Mouse (Mus musculus): Measurements from ENCODE around the gene Dst.

Dst gene

GRCm38 (mm10) chr1:34174517-34174916 is 266.5 kb downstream of the Dst start:
- DNase-seq (ENCODE audit: low spot score in 2 of 2) = no peak

- DNase-seq (ENCODE audit: low spot score in 2 of 2) = no peak
These were observed 266.9 kb downstream of the Dst start for GRCm38 (mm10) chr1:34174961-34175360.

- no peak for DNase-seq (ENCODE audit: low spot score in 2 of 2)
These were observed 270.1 kb downstream of the Dst start for GRCm38 (mm10) chr1:34178022-34178727.

GRCm38 (mm10) chr1:34179756-34180155 is 271.7 kb downstream of the Dst start:
- no peak for DNase-seq (ENCODE audit: low spot score in 2 of 2)

- no peak for DNase-seq (ENCODE audit: low spot score in 2 of 2)
These were observed 274.6 kb downstream of the Dst start for GRCm38 (mm10) chr1:34182406-34183249.

GRCm38 (mm10) chr1:34183250-34183926 is 275.4 kb downstream of the Dst start:
- no peak for DNase-seq (ENCODE audit: low spot score in 2 of 2)

- DNase-seq (ENCODE audit: low spot score in 2 of 2) = no peak
These were observed 276.2 kb downstream of the Dst start for GRCm38 (mm10) chr1:34184266-34184665.

- DNase-seq (ENCODE audit: low spot score in 2 of 2) = no peak
These were observed 278.0 kb downstream of the Dst start for GRCm38 (mm10) chr1:34186033-34186432.

GRCm38 (mm10) chr1:34187501-34187900 is 279.5 kb downstream of the Dst start:
- no peak for DNase-seq (ENCODE audit: low spot score in 2 of 2)

- no peak for DNase-seq (ENCODE audit: low spot score in 2 of 2)
These were observed 280.8 kb downstream of the Dst start for GRCm38 (mm10) chr1:34188721-34189236.

- no peak for DNase-seq (ENCODE audit: low spot score in 2 of 2)
These were observed 281.3 kb downstream of the Dst start for GRCm38 (mm10) chr1:34189318-34189717.

GRCm38 (mm10) chr1:34189970-34190369 is 281.9 kb downstream of the Dst start:
- peak in 1 of 2 experiments; percentile 44 for DNase-seq (ENCODE audit: low spot score in 2 of 2)

GRCm38 (mm10) chr1:34192174-34192573 is 284.1 kb downstream of the Dst start:
- no peak for DNase-seq (ENCODE audit: low spot score in 2 of 2)

GRCm38 (mm10) chr1:34200791-34201190 is 292.8 kb downstream of the Dst start:
- DNase-seq (ENCODE audit: low spot score in 2 of 2) = no peak

- no peak for DNase-seq (ENCODE audit: low spot score in 2 of 2)
These were observed 293.5 kb downstream of the Dst start for GRCm38 (mm10) chr1:34201483-34201882.

GRCm38 (mm10) chr1:34211704-34212103 is 303.7 kb downstream of the Dst start:
- DNase-seq (ENCODE audit: low spot score in 2 of 2) = no peak

GRCm38 (mm10) chr1:34216456-34216855 is 308.4 kb downstream of the Dst start:
- no peak for DNase-seq (ENCODE audit: low spot score in 2 of 2)

GRCm38 (mm10) chr1:34218323-34218722 is 310.3 kb downstream of the Dst start:
- DNase-seq (ENCODE audit: low spot score in 2 of 2) = peak; percentile 43 to 71

GRCm38 (mm10) chr1:34218801-34219200 is 310.8 kb downstream of the Dst start:
- DNase-seq (ENCODE audit: low spot score in 2 of 2) = no peak

- DNase-seq (ENCODE audit: low spot score in 2 of 2) = no peak
These were observed 312.1 kb downstream of the Dst start for GRCm38 (mm10) chr1:34220094-34220601.

GRCm38 (mm10) chr1:34223866-34224265 is 315.8 kb downstream of the Dst start:
- no peak for DNase-seq (ENCODE audit: low spot score in 2 of 2)

- DNase-seq (ENCODE audit: low spot score in 2 of 2) = no peak
These were observed 319.7 kb downstream of the Dst start for GRCm38 (mm10) chr1:34227676-34228075.
